Mouse (Mus musculus): Measurements from ENCODE around the gene Zranb1.

GRCm38 (mm10) chr7:133019481-133020020, 88.6 kb downstream of the Zranb1 start:
- TF ChIP-seq POLR2A (IDR thresholded peaks at IDR 0.05; ENCODE audit: borderline replicate concordance, low read depth, low read length) (no peak), CTCF (IDR thresholded peaks at IDR 0.05; ENCODE audit: low read depth, low read length) (no peak)
